Mouse (Mus musculus) stomach, embryonic 15.5 days (tissue): ENCODE measurements around the gene Rnh1. TPM values are rescaled to one million over a fixed set of nuclear protein-coding genes. Genes with fewer than 3 reads are reported as not detected.

Experiments used
- ATAC-seq: fragments of 200-750 bp; cut with Nextera tagmentation; 2 replicates; pipeline ENCODE4 v1.8.0; 2017; ENCODE audit warnings: low read depth, moderate number of reproducible peaks, moderate TSS enrichment; ENCODE audit not compliant: insufficient read depth, low FRiP score
- H3K27ac ChIP-seq: fragments of 300-500 bp; sonication (generic); 2 replicates; pipeline ENCODE4 v1.5.1; 2015; ENCODE audit warnings: mild to moderate bottlenecking, inconsistent platforms
- H3K27me3 ChIP-seq: fragments of 300-500 bp; sonication (generic); replicated peaks from 2 replicates; pipeline ENCODE4 v1.6.1; 2015; ENCODE audit warnings: inconsistent platforms
- H3K36me3 ChIP-seq: fragments of 300-500 bp; sonication (generic); 2 replicates; pipeline ENCODE4 v1.6.1; 2015; ENCODE audit warnings: inconsistent platforms
- H3K4me1 ChIP-seq: fragments of 300-500 bp; sonication (generic); 2 replicates; pipeline ENCODE4 v1.6.1; 2015; ENCODE audit warnings: inconsistent platforms
- H3K4me2 ChIP-seq: fragments of 300-500 bp; sonication (generic); 2 replicates; pipeline ENCODE4 v1.6.1; 2015; ENCODE audit warnings: mild to moderate bottlenecking, inconsistent platforms
- H3K4me3 ChIP-seq: fragments of 300-500 bp; sonication (generic); replicated peaks from 2 replicates; pipeline ENCODE4 v1.5.1; 2015; ENCODE audit warnings: inconsistent platforms
- H3K9ac ChIP-seq: fragments of 300-500 bp; sonication (generic); 2 replicates; pipeline ENCODE4 v1.6.1; 2015; ENCODE audit warnings: inconsistent platforms
- H3K9me3 ChIP-seq: fragments of 300-500 bp; sonication (generic); 2 replicates; pipeline ENCODE4 v1.6.1; 2016; ENCODE audit warnings: inconsistent platforms
- WGBS: fragments of 180-500 bp; shearing (Covaris S2); methylation state at CpG from one replicate; pipeline ENCODE4 v1.1.7; 2015; 5-methylcytosine and 5-hydroxymethylcytosine counted together
- polyA plus RNA-seq: library from polyadenylated mRNA; unstranded; fragments of >200 nt; fragmentation: Nextera tagmentation; extraction: Ambion mirVana; gene quantifications from 2 replicates; pipeline ENCODE4 v1.2.1, GENCODE M21; 2015

Rnh1 gene
- polyA plus RNA-seq, 1 experiment from 2014 or later: 206 TPM

DNA sequence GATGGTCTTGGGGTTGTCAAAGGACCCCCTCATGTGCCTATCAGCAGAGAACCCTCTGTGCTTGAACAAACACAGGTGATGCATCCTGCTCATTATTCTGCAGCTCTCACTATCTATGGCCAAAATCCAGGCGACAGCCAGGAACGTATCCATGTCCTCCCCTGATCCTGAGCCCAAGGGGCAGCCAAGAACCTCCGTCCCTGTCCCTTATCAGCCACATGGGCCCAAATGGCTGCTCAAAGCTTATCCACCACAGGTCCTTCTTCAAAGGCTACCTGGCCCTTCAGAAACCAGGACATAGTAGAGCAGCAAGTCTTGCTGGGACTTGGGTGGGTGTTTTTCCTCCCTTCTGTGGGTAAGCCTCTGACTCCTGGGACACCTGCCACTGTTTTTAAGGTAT is 15.5 kb upstream of the Rnh1 start:
- WGBS: 70% methylated on average over 3 of the region's 3 CpGs
- Histone ChIP-seq H3K4me2 (no peak overlapping the region), H3K4me3 (no peak overlapping the region), H3K9me3 (no peaks in the 10 kb centered on the region), H3K36me3 (peaks cover 28% of the 10 kb centered on the region), H3K4me1 (peaks cover 15% of the 10 kb centered on the region), H3K27me3 (no peaks in the 10 kb centered on the region), H3K27ac (no peak overlapping the region), H3K9ac (no peak overlapping the region)
- ATAC-seq: no peak

DNA sequence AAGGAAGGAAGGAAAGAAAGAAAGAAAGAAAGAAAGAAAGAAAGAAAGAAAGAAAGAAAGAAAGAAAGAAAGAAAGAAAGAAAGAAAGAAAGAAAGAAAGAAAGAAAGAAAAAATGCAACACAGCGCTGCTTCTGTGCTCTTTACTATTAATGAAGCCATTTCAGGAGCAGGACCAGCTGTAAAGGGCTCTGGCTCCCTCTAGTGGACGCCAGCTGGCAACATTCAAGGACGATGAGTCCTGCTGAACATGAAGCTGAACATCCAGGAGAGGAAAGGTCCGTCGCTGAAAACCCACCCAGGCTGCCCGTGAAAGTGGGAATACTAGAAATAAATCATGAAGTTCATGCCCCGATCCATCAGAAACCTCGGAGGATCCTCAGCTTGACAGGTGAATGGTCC is 3.5 kb upstream of the Rnh1 start:
- WGBS: under 1% methylated on average over 8 of the region's 8 CpGs
- Histone ChIP-seq H3K27me3 (no peaks in the 10 kb centered on the region), H3K9me3 (no peaks in the 10 kb centered on the region), H3K4me3 (no peak overlapping the region), H3K4me2 (no peak overlapping the region), H3K36me3 (no peaks in the 10 kb centered on the region), H3K9ac (no peak overlapping the region), H3K4me1 (peaks cover 6% of the 10 kb centered on the region; the same call in 1 of the 2 replicates), H3K27ac (no peak overlapping the region)
- ATAC-seq: no peak

DNA sequence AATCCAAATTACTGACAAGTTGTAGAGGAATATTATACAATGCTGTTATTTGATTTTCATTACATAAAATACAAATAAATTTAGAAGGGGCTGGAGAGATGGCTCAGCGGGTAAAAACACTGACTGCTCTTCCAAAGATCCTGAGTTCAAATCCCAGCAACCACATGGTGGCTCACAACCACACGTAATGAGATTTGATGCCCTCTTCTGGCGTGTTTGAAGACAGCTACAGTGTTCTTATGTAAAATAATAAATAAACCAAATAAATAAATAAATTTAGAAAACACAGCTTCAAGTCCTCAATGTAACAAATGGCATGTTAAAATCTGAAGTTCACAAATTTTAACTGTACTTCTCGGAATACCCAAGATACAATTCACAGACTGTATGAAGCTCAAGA is 2.4 kb upstream of the Rnh1 start:
- H3K9ac ChIP-seq: no peak overlapping the region
- H3K4me3 ChIP-seq: no peak overlapping the region
- no peak overlapping the region for H3K27ac ChIP-seq
- no peak for ATAC-seq
- no peak overlapping the region for H3K4me2 ChIP-seq
- 84% methylated on average over 4 of the region's 4 CpGs for WGBS
- peaks cover 6% of the 10 kb centered on the region; the same call in 1 of the 2 replicates for H3K4me1 ChIP-seq
- H3K27me3 ChIP-seq: no peaks in the 10 kb centered on the region
- no peaks in the 10 kb centered on the region for H3K9me3 ChIP-seq
- no peaks in the 10 kb centered on the region for H3K36me3 ChIP-seq

DNA sequence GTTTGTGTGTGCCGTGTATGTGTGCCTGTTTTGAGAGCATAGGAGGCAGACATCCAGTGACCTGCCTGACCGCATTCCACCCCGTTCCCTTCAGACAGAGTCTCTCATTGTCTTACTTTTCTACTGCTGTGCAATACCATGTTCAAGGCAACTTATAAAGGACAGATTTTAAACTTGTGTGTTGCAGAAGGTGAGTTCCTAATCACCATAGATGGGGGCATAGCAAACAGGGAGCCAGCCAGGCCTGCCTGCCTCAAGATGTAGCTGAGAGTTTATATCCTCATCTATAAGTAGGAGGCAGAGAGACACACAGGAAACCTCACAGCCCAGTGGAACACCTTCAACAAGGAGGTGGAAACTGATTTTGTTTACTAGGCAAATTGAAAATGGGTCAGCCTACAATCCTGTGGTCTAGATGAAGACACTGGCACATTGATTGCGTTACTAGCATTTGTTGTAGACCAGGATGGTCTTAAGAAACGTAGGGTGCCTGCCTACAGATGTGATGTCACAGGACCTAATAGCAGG is 730 bp upstream of the Rnh1 start:
- peak overlapping the region; percentile 52 for H3K4me3 ChIP-seq
- H3K4me2 ChIP-seq: peak overlapping the region; percentile 71
- H3K9ac ChIP-seq: peak overlapping the region; percentile 47; the same call in 1 of the 2 replicates
- peak overlapping the region; percentile 92 for H3K27ac ChIP-seq
- H3K9me3 ChIP-seq: no peaks in the 10 kb centered on the region
- ATAC-seq: no peak
- no peaks in the 10 kb centered on the region for H3K27me3 ChIP-seq
- H3K4me1 ChIP-seq: peaks cover 19% of the 10 kb centered on the region
- no peaks in the 10 kb centered on the region for H3K36me3 ChIP-seq
- 67% methylated on average over 5 of the region's 5 CpGs for WGBS

- peaks cover 3% of the 10 kb centered on the region; the same call in 1 of the 2 replicates for H3K36me3 ChIP-seq
- no peaks in the 10 kb centered on the region for H3K27me3 ChIP-seq
- no peak overlapping the region for H3K4me2 ChIP-seq
- ATAC-seq: no peak
- no peaks in the 10 kb centered on the region for H3K9me3 ChIP-seq
- H3K27ac ChIP-seq: 0 out of 2 replicates have a peak overlapping the region, but pooled peaks have one; percentile 92
- no peak overlapping the region for H3K4me3 ChIP-seq
- H3K9ac ChIP-seq: no peak overlapping the region
- H3K4me1 ChIP-seq: peaks cover 36% of the 10 kb centered on the region
These were observed 2.8 kb downstream of the Rnh1 start for GRCm38 (mm10) chr7:141169866-141170265.

- peak overlapping the region; percentile 66 for H3K4me2 ChIP-seq
- H3K4me1 ChIP-seq: peaks cover 39% of the 10 kb centered on the region
- 39% methylated on average over 1 of the region's 1 CpGs for WGBS
- no peak for ATAC-seq
- no peaks in the 10 kb centered on the region for H3K27me3 ChIP-seq
- no peaks in the 10 kb centered on the region for H3K9me3 ChIP-seq
- no peak overlapping the region for H3K9ac ChIP-seq
- peak overlapping the region; percentile 92 for H3K27ac ChIP-seq
- no peak overlapping the region for H3K4me3 ChIP-seq
- peaks cover 7% of the 10 kb centered on the region; the same call in 1 of the 2 replicates for H3K36me3 ChIP-seq
These were observed 3.4 kb downstream of the Rnh1 start for GRCm38 (mm10) chr7:141169300-141169699.

- Histone ChIP-seq H3K9ac (peak overlapping the region; percentile 42; the same call in 1 of the 2 replicates), H3K27me3 (no peaks in the 10 kb centered on the region), H3K4me3 (peak overlapping the region; percentile 64), H3K36me3 (peaks cover 15% of the 10 kb centered on the region), H3K4me1 (peaks cover 45% of the 10 kb centered on the region), H3K27ac (peak overlapping the region; percentile 92), H3K4me2 (peak overlapping the region; percentile 66), H3K9me3 (no peaks in the 10 kb centered on the region)
- ATAC-seq: peak; percentile 67
- WGBS: under 1% methylated on average over 22 of the region's 22 CpGs
These were observed 4.1 kb downstream of the Rnh1 start for GRCm38 (mm10) chr7:141168518-141168953.

GRCm38 (mm10) chr7:141167901-141168517 is 4.6 kb downstream of the Rnh1 start:
- Histone ChIP-seq H3K4me2 (peak overlapping the region; percentile 66), H3K9me3 (no peaks in the 10 kb centered on the region), H3K4me3 (peak overlapping the region; percentile 64), H3K27me3 (no peaks in the 10 kb centered on the region), H3K36me3 (peaks cover 20% of the 10 kb centered on the region), H3K9ac (peak overlapping the region; percentile 42; the same call in 1 of the 2 replicates), H3K27ac (peak overlapping the region; percentile 92), H3K4me1 (peaks cover 41% of the 10 kb centered on the region)
- peak; percentile 16 for ATAC-seq
- 11% methylated on average over 7 of the region's 7 CpGs for WGBS

GRCm38 (mm10) chr7:141164850-141165249 is 7.8 kb downstream of the Rnh1 start:
- no peaks in the 10 kb centered on the region for H3K27me3 ChIP-seq
- H3K36me3 ChIP-seq: peaks cover 46% of the 10 kb centered on the region
- peaks cover 40% of the 10 kb centered on the region for H3K4me1 ChIP-seq
- peak; percentile 74 for ATAC-seq
- H3K4me3 ChIP-seq: no peak overlapping the region
- H3K4me2 ChIP-seq: 0 out of 2 replicates have a peak overlapping the region, but pooled peaks have one; percentile 13
- peak overlapping the region; percentile 61 for H3K27ac ChIP-seq
- H3K9me3 ChIP-seq: no peaks in the 10 kb centered on the region
- 64% methylated on average over 6 of the region's 6 CpGs for WGBS
- H3K9ac ChIP-seq: no peak overlapping the region

GRCm38 (mm10) chr7:141164397-141164796 is 8.3 kb downstream of the Rnh1 start:
- H3K4me1 ChIP-seq: peaks cover 35% of the 10 kb centered on the region
- H3K9ac ChIP-seq: no peak overlapping the region
- no peaks in the 10 kb centered on the region for H3K9me3 ChIP-seq
- H3K4me3 ChIP-seq: no peak overlapping the region
- H3K27me3 ChIP-seq: no peaks in the 10 kb centered on the region
- ATAC-seq: no peak
- 90% methylated on average over 7 of the region's 7 CpGs for WGBS
- 0 out of 2 replicates have a peak overlapping the region, but pooled peaks have one; percentile 13 for H3K4me2 ChIP-seq
- H3K36me3 ChIP-seq: peaks cover 49% of the 10 kb centered on the region
- H3K27ac ChIP-seq: peak overlapping the region; percentile 61

DNA sequence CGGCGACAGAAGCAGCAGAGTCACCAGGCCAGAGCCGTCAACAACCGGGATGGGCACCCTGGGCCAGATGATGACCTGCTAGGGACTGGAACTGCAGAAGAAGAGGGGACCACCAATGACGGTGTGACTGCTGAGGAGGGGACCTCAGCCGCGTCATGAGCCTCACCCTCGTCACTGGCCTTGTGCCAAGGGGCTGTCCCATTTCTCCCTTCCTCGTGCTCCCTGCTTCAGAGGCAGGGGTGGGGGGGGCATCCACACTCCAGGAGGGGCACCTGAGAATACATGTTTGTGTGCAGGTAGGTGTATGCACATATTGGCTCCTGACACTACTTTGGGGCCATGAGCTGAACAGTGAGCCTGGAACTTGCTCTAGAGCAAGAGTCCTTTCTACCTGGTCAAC is 17.3 kb downstream of the Rnh1 start:
- Histone ChIP-seq H3K9ac (no peak overlapping the region), H3K36me3 (peaks cover 37% of the 10 kb centered on the region), H3K4me2 (no peak overlapping the region), H3K27me3 (no peaks in the 10 kb centered on the region), H3K4me1 (no peaks in the 10 kb centered on the region), H3K27ac (no peak overlapping the region), H3K4me3 (no peak overlapping the region), H3K9me3 (no peaks in the 10 kb centered on the region)
- ATAC-seq: no peak
- WGBS: 76% methylated on average over 9 of the region's 9 CpGs

- ATAC-seq: no peak
- Histone ChIP-seq H3K27me3 (no peaks in the 10 kb centered on the region), H3K9me3 (no peaks in the 10 kb centered on the region), H3K4me2 (no peak overlapping the region), H3K4me3 (no peak overlapping the region), H3K36me3 (peaks cover 18% of the 10 kb centered on the region), H3K9ac (no peak overlapping the region), H3K4me1 (no peaks in the 10 kb centered on the region), H3K27ac (no peak overlapping the region)
- WGBS: 56% methylated on average over 4 of the region's 4 CpGs
These were observed 24.0 kb downstream of the Rnh1 start for GRCm38 (mm10) chr7:141148639-141149038.
